Mouse (Mus musculus) liver, postnatal 0 days (tissue): ENCODE results near the gene Rabepk. TPM values are rescaled to one million over a fixed set of nuclear protein-coding genes. Genes with fewer than 3 reads are reported as not detected.

Experiments
- ATAC-seq: fragments of 200-750 bp; cut with Nextera tagmentation; 2 replicates; pipeline ENCODE4 v1.8.0; 2017; ENCODE audit warnings: mild to moderate bottlenecking, moderate library complexity
- DNase-seq: peaks from one replicate; pipeline ENCODE4 v3.0.0-alpha.2; 2016
- H3K27ac ChIP-seq: fragments of 300-500 bp; sonication (generic); 2 replicates; pipeline ENCODE4 v1.5.1; 2014; ENCODE audit warnings: antibody characterized with exemption, moderate library complexity, mild to moderate bottlenecking, low read depth
- H3K27me3 ChIP-seq: fragments of 300-500 bp; sonication (generic); 2 replicates; pipeline ENCODE4 v1.6.1; 2014; ENCODE audit warnings: low read length, control low read depth, mixed read lengths; ENCODE audit not compliant: insufficient read depth
- H3K36me3 ChIP-seq: fragments of 300-500 bp; sonication (generic); replicated peaks from 2 replicates; pipeline ENCODE4 v1.6.1; 2014; ENCODE audit warnings: mild to moderate bottlenecking, control low read depth, low read length, moderate library complexity, mixed read lengths; ENCODE audit not compliant: insufficient read depth
- H3K4me1 ChIP-seq: fragments of 300-500 bp; sonication (generic); 2 replicates; pipeline ENCODE4 v1.6.1; 2014; ENCODE audit warnings: antibody characterized with exemption, mild to moderate bottlenecking, control low read depth; ENCODE audit not compliant: insufficient read depth
- H3K4me2 ChIP-seq: fragments of 300-500 bp; sonication (generic); 2 replicates; pipeline ENCODE4 v1.6.1; 2014; ENCODE audit warnings: low read depth, mild to moderate bottlenecking, low read length, moderate library complexity, mixed read lengths
- H3K4me3 ChIP-seq: fragments of 300-500 bp; sonication (generic); 2 replicates; pipeline ENCODE4 v1.5.1; 2014; ENCODE audit warnings: low read depth, low read length
- H3K9ac ChIP-seq: fragments of 300-500 bp; sonication (generic); replicated peaks from 2 replicates; pipeline ENCODE4 v1.6.1; 2014; ENCODE audit warnings: mild to moderate bottlenecking, moderate library complexity
- H3K9me3 ChIP-seq: fragments of 300-500 bp; sonication (generic); 2 replicates; pipeline ENCODE4 v1.6.1; 2016; ENCODE audit warnings: mild to moderate bottlenecking, control low read depth, low read length, mixed read lengths
- CTCF ChIP-seq: sonication (generic); IDR thresholded peaks from 2 replicates; pipeline ENCODE4 v1.5.1; 2016; ENCODE audit warnings: antibody characterized with exemption, low read depth
- EP300 ChIP-seq: IDR thresholded peaks from 2 replicates; pipeline ENCODE4 v1.6.1; 2016; ENCODE audit warnings: antibody characterized with exemption, low read depth, mild to moderate bottlenecking
- WGBS: fragments of 180-500 bp; shearing (Covaris S2); extraction: QIAGEN DNeasy Blood & Tissue Kit; methylation state at CpG from one replicate; pipeline ENCODE4 v1.1.7; 2014; ENCODE audit not compliant: insufficient replicate concordance; 5-methylcytosine and 5-hydroxymethylcytosine counted together
- polyA plus RNA-seq: library from polyadenylated mRNA; unstranded; fragments of >200 nt; fragmentation: Nextera tagmentation; extraction: Ambion mirVana; gene quantifications from 2 replicates; pipeline ENCODE4 v1.2.1, GENCODE M21; 2015

Rabepk gene
- polyA plus RNA-seq, 1 experiment from 2014 or later: 20.4 TPM

DNA sequence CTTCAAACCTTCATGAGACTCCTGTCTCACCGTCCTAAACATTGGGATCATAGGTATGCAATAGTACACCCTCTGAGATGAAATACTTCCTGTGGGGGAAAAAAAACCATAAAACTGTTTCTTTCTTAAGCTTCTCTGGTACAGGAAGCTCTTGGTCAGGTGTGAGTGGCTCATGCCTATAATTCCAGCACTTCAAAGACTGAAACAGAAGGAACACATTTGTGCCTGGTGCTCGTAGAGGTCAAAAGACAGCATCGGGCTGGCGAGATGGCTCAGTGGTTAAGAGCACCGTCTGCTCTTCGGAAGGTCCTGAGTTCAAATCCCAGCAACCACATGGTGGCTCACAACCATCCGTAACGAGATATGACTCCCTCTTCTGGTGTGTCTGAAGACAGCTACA, 55.2 kb downstream of the Rabepk start:
- Histone ChIP-seq H3K4me1 (peaks cover 31% of the 10 kb centered on the region), H3K9me3 (no peaks in the 10 kb centered on the region), H3K27me3 (no peaks in the 10 kb centered on the region), H3K4me2 (peak overlapping the region; percentile 5; the same call in 1 of the 2 replicates), H3K27ac (no peak overlapping the region), H3K9ac (no peak overlapping the region), H3K4me3 (no peak overlapping the region), H3K36me3 (peaks cover 16% of the 10 kb centered on the region; the same call in 1 of the 2 replicates)
- ATAC-seq (no peak), DNase-seq (no peak)
- no peak for TF ChIP-seq EP300
- no peak for TF ChIP-seq CTCF
- WGBS: 91% methylated on average over 8 of the region's 8 CpGs

DNA sequence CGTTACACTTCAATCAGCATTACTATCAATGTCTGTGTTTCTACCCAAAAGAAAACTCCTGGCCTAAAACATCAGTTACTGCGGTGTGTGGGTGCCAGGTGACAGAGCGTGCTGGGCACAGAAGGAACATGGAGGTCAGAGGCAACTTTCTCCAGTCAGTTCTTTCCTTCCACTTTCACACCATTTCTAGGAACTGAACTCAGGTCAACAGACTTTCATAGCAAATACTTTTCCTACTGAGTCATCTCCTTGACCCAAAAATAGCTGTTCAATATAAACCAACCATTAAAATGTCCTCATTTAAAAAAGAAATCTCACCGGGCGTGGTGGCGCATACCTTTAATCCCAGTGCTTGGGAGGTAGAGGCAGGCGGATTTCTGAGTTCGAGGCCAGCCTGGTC, 57.0 kb downstream of the Rabepk start:
- Histone ChIP-seq H3K27ac (peak overlapping the region; percentile 55; the same call in 1 of the 2 replicates), H3K27me3 (no peaks in the 10 kb centered on the region), H3K4me3 (no peak overlapping the region), H3K4me2 (no peak overlapping the region), H3K36me3 (peaks cover 16% of the 10 kb centered on the region; the same call in 1 of the 2 replicates), H3K9me3 (no peaks in the 10 kb centered on the region), H3K4me1 (peaks cover 40% of the 10 kb centered on the region), H3K9ac (no peak overlapping the region)
- WGBS: 80% methylated on average over 8 of the region's 8 CpGs
- no peak for TF ChIP-seq EP300
- no peak for TF ChIP-seq CTCF
- no peak for DNase-seq
- ATAC-seq: no peak

DNA sequence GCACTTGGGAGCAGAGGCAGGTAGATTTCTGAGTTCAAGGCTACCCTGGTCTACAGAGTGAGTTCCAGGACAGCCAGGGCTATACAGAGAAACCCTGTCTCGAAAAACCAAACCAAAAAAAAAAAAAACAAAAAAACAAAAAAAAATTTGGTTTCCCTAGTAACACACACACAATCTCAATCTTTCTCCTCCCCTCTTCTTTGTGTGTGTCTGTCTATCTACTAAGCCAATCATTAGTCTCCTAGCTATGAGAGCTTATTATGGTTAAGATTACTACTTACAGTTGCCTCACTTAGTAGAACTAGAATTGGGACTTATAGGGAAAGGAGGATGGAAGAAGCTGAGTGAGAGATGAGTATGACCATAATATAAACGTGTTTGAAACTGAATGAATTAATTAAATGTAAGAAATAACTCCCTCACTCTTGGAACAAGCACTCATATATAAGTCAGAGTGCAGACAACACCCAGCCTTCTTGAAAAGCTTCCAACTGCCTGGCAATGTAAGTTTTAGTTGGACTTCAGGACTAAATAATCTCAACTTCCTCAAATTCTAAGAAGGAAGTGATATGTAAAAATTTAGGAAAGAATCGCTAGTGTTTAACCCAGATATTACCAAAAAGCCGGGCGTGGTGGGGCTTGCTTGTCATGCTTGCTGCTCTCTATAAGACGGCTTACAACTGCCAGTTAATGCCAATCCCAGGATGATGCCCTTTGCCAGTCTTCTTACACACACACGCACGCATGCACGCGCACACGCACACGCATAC, 58.1 kb downstream of the Rabepk start:
- WGBS: 58% methylated on average over 12 of the region's 12 CpGs
- peaks cover 12% of the 10 kb centered on the region; the same call in 1 of the 2 replicates for H3K36me3 ChIP-seq
- no peak overlapping the region for H3K9ac ChIP-seq
- H3K9me3 ChIP-seq: no peaks in the 10 kb centered on the region
- no peaks in the 10 kb centered on the region for H3K27me3 ChIP-seq
- TF ChIP-seq EP300 (peak; percentile 22; the same call in 1 of the 2 replicates), CTCF (no peak)
- ATAC-seq (no peak), DNase-seq (no peak)
- H3K4me2 ChIP-seq: peak overlapping the region; percentile 36; the same call in 1 of the 2 replicates
- no peak overlapping the region for H3K4me3 ChIP-seq
- H3K27ac ChIP-seq: peak overlapping the region; percentile 84; the same call in 1 of the 2 replicates
- peaks cover 47% of the 10 kb centered on the region for H3K4me1 ChIP-seq

DNA sequence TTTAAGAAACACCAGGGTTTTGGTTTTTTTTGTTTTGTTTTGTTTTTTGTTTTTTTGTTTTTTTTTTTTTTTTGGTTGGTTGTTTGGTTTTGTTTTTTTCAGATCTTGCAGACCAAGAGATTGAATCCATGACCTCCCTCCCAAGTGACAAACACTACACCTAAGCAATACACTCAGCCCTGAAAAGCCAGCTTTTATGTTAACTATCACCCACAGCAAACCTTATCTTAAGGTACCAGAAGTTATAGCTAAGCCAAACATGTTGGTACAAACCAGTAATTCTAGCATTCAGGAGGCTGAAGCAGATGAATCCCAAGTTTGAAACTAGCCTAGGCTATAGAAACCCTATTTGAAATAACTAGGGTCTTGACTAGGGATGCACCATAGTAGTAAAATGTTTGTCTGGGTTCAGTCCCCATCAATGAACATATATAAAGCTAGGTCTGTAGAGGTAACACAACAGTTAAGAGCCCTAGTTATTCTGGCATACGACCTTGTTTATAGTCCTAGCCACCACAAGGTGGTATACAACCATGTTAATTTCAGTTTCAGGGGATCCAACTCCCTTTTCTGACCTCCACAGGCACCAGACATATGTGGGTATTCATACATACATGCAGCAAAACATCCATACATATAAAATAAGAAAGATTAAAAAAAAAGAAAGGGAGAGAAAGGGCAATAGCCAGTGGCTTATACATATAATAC, 59.9 kb downstream of the Rabepk start:
- Histone ChIP-seq H3K36me3 (0 out of 2 replicates have a peak, but pooled peaks cover 7% of the 10 kb centered on the region), H3K27me3 (no peaks in the 10 kb centered on the region), H3K9ac (no peak overlapping the region; the same call in 1 of the 2 replicates), H3K4me1 (peaks cover 54% of the 10 kb centered on the region), H3K9me3 (no peaks in the 10 kb centered on the region), H3K27ac (peak overlapping the region; percentile 84), H3K4me2 (peak overlapping the region; percentile 52), H3K4me3 (no peak overlapping the region)
- 59% methylated on average over 1 of the region's 1 CpGs for WGBS
- DNase-seq (no peak), ATAC-seq (peak; percentile 91)
- TF ChIP-seq CTCF (peak; percentile 22; the same call in 1 of the 2 replicates), EP300 (peak; percentile 93)

DNA sequence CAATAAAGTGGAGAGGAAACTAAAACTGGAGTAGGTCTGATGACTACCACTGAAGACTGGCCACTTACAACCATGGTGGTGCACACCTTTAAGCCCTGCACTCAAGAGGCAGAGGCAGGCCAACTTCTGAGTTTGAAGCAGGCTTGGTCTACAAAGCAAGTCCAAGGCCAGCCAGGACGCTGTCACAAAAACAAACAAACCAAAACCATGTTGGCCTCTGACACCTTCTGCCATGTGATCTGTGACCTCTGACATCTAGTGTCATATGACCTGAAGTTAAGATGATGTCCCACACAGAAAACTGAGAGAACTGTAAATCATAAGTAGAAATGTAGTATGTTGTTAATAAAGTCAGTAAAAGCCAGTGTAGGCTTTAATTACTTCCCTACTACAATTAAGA, 61.8 kb downstream of the Rabepk start:
- H3K9me3 ChIP-seq: no peaks in the 10 kb centered on the region
- ATAC-seq: no peak; the same call in 1 of the 2 replicates
- H3K9ac ChIP-seq: no peak overlapping the region
- no peaks in the 10 kb centered on the region for H3K27me3 ChIP-seq
- no peak overlapping the region for H3K4me2 ChIP-seq
- TF ChIP-seq CTCF (no peak), EP300 (no peak)
- 59% methylated on average over 1 of the region's 1 CpGs for WGBS
- peaks cover 3% of the 10 kb centered on the region; the same call in 1 of the 2 replicates for H3K36me3 ChIP-seq
- H3K27ac ChIP-seq: 0 out of 2 replicates have a peak overlapping the region, but pooled peaks have one; percentile 24
- peaks cover 52% of the 10 kb centered on the region for H3K4me1 ChIP-seq
- H3K4me3 ChIP-seq: no peak overlapping the region
- no peak for DNase-seq

DNA sequence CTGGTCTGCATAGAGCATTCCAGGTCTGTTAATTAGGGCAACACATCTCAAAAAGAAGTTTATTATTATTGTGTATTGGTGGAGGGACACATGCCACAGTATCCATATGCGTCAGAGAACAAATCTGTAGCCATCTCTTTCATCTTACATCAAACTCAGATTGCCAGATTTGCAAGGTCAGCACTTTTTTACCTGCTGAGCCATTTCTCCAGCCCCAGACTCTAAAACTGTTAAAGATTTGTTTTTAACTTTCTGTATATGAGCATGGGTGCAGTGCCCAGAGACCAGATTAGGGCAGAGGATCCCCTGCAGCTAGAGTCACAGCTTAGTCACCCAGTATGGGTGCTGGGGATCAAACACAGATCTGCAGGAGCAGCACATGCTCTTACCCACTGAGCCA, 63.1 kb downstream of the Rabepk start:
- ATAC-seq: no peak
- Histone ChIP-seq H3K27ac (no peak overlapping the region), H3K9ac (no peak overlapping the region), H3K4me3 (no peak overlapping the region), H3K4me2 (no peak overlapping the region), H3K9me3 (no peaks in the 10 kb centered on the region), H3K27me3 (no peaks in the 10 kb centered on the region), H3K36me3 (peaks cover 3% of the 10 kb centered on the region; the same call in 1 of the 2 replicates), H3K4me1 (peaks cover 40% of the 10 kb centered on the region)
- DNase-seq: no peak
- 97% methylated on average over 1 of the region's 1 CpGs for WGBS
- TF ChIP-seq EP300 (no peak), CTCF (no peak)

Other genes with a start within 250 kb of the Rabepk start
- 37.1 and 39.0 TPM in 2 replicates for gene Gapvd1, start 44.7 kb downstream of the Rabepk start, polyA plus RNA-seq
- gene Hspa5, start 27.9 kb downstream of the Rabepk start, polyA plus RNA-seq: 384 and 424 TPM in 2 replicates
- 36.1 and 38.3 TPM in 2 replicates for gene Fbxw2, start 26.4 kb upstream of the Rabepk start, polyA plus RNA-seq
- 0.06 TPM in 1 of 2 replicates, not detected in the other for gene Gm34653, start 33.1 kb upstream of the Rabepk start, polyA plus RNA-seq
- gene Cutal, start 74.5 kb upstream of the Rabepk start, polyA plus RNA-seq: 7.2 and 8.5 TPM in 2 replicates
- 36.0 and 37.3 TPM in 2 replicates for gene Psmd5, start 75.1 kb upstream of the Rabepk start, polyA plus RNA-seq
- gene Phf19, start 114.1 kb upstream of the Rabepk start, polyA plus RNA-seq: 1.1 and 1.3 TPM in 2 replicates
- gene Traf1, start 161.9 kb upstream of the Rabepk start, polyA plus RNA-seq: 0.34 and 0.43 TPM in 2 replicates